Mouse (Mus musculus) megakaryocyte, embryonic 14.5 days (primary cell): Measurements from ENCODE around the gene Lgr5.

Source experiments
- FLI1 ChIP-seq: IDR thresholded peaks from 2 replicates; pipeline ENCODE4 v1.6.1; 2012; ENCODE audit warnings: low read length, inconsistent platforms, mixed read lengths
- GATA1 ChIP-seq: IDR thresholded peaks from 3 replicates; pipeline ENCODE4 v1.6.1; 2012; ENCODE audit warnings: mixed read lengths, low read length, inconsistent platforms, borderline replicate concordance

DNA sequence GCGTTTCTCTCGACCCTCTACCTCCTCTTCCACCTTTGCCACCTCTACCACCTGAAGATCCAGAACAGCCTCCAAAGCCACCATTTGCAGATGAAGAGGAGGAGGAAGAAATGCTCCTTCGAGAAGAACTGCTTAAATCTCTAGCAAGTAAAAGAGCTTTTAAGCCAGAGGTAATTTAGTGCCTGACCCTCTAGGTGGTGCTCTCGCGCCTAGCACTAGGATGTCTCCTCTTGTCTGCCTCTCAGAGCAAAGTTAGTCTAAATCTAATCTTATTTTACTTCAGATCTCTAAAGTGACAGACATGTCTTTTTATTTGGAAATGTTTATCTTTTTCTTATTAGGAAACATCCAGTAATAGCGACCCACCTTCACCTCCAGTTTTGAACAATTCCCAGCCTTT lies 181.2 kb downstream of the Lgr5 start:
- TF ChIP-seq GATA1: no peak
- no peak for TF ChIP-seq FLI1
